Mouse (Mus musculus) stomach, embryonic 14.5 days (tissue): ENCODE results near the gene Tcn2. TPM values are rescaled to one million over a fixed set of nuclear protein-coding genes. Genes with fewer than 3 reads are reported as not detected.

Source experiments
- ATAC-seq: fragments of 200-750 bp; cut with Nextera tagmentation; 2 replicates; pipeline ENCODE4 v1.8.0; 2017; ENCODE audit warnings: low read depth, moderate TSS enrichment; ENCODE audit not compliant: insufficient number of reproducible peaks, insufficient read depth, low FRiP score
- H3K27ac ChIP-seq: fragments of 300-500 bp; sonication (generic); 2 replicates; pipeline ENCODE4 v1.5.1; 2014; ENCODE audit warnings: mild to moderate bottlenecking, low read length, moderate library complexity, mixed read lengths
- H3K27me3 ChIP-seq: fragments of 300-500 bp; sonication (generic); 2 replicates; pipeline ENCODE4 v1.6.1; 2014; ENCODE audit warnings: low read length, control low read depth, mixed read lengths; ENCODE audit not compliant: control insufficient read depth, insufficient read depth
- H3K36me3 ChIP-seq: fragments of 300-500 bp; sonication (generic); 2 replicates; pipeline ENCODE4 v1.6.1; 2014; ENCODE audit warnings: mild to moderate bottlenecking, control low read depth, low read length, moderate library complexity, mixed read lengths; ENCODE audit not compliant: control insufficient read depth, insufficient read depth
- H3K4me1 ChIP-seq: fragments of 300-500 bp; sonication (generic); 2 replicates; pipeline ENCODE4 v1.6.1; 2014; ENCODE audit warnings: low read length, control low read depth, mixed read lengths; ENCODE audit not compliant: control insufficient read depth, insufficient read depth
- H3K4me2 ChIP-seq: fragments of 300-500 bp; sonication (generic); replicated peaks from 2 replicates; pipeline ENCODE4 v1.6.1; 2014; ENCODE audit warnings: low read depth, low read length, control low read depth
- H3K4me3 ChIP-seq: fragments of 300-500 bp; sonication (generic); 2 replicates; pipeline ENCODE4 v1.5.1; 2014; ENCODE audit warnings: low read depth, low read length, control low read depth
- H3K9ac ChIP-seq: fragments of 300-500 bp; sonication (generic); replicated peaks from 2 replicates; pipeline ENCODE4 v1.6.1; 2014; ENCODE audit warnings: low read depth, mild to moderate bottlenecking, control low read depth, low read length, moderate library complexity, mixed read lengths
- H3K9me3 ChIP-seq: fragments of 300-500 bp; sonication (generic); 2 replicates; pipeline ENCODE4 v1.6.1; 2016; ENCODE audit warnings: low read depth, low read length, control low read depth; ENCODE audit not compliant: control insufficient read depth
- WGBS: fragments of 180-500 bp; shearing (Covaris S2); extraction: QIAGEN DNeasy Blood & Tissue Kit; methylation state at CpG from one replicate; pipeline ENCODE4 v1.1.7; 2014; 5-methylcytosine and 5-hydroxymethylcytosine counted together
- polyA plus RNA-seq: library from polyadenylated mRNA; unstranded; fragments of >200 nt; fragmentation: Nextera tagmentation; extraction: Ambion mirVana; gene quantifications from 2 replicates; pipeline ENCODE4 v1.2.1, GENCODE M21; 2014

The Tcn2 gene
- polyA plus RNA-seq, 1 experiment from 2014 or later, result 38.9 TPM

- Histone ChIP-seq H3K36me3 (no peaks in the 10 kb centered on the region), H3K4me3 (no peak overlapping the region), H3K27me3 (no peaks in the 10 kb centered on the region), H3K27ac (no peak overlapping the region), H3K4me1 (no peaks in the 10 kb centered on the region), H3K9me3 (no peaks in the 10 kb centered on the region), H3K9ac (no peak overlapping the region), H3K4me2 (no peak overlapping the region)
- WGBS, result 70% methylated on average over 7 of the region's 7 CpGs
- no peak for ATAC-seq
Measured at GRCm38 (mm10) chr11:3878660-3879059, 53.3 kb downstream of the Tcn2 start.

GRCm38 (mm10) chr11:3876419-3876818, 55.5 kb downstream of the Tcn2 start:
- Histone ChIP-seq H3K36me3 (no peaks in the 10 kb centered on the region), H3K27me3 (no peaks in the 10 kb centered on the region), H3K27ac (no peak overlapping the region), H3K9me3 (no peaks in the 10 kb centered on the region), H3K4me2 (no peak overlapping the region), H3K4me1 (no peaks in the 10 kb centered on the region), H3K9ac (no peak overlapping the region), H3K4me3 (no peak overlapping the region)
- ATAC-seq, result no peak
- WGBS, result 77% methylated on average over 6 of the region's 6 CpGs

Other genes starting within 250 kb of the Tcn2 start
- gene Osbp2, start 68.3 kb downstream of the Tcn2 start, polyA plus RNA-seq, result 0.39 and 0.69 TPM in 2 replicates
- gene 4921536K21Rik, start 37.1 kb downstream of the Tcn2 start, polyA plus RNA-seq, result 0.12 and 0.13 TPM in 2 replicates
- 12.3 and 13.2 TPM in 2 replicates for gene Dusp18, start 36.9 kb downstream of the Tcn2 start, polyA plus RNA-seq
- 3.7 and 4.1 TPM in 2 replicates for gene Slc35e4, start 17.5 kb downstream of the Tcn2 start, polyA plus RNA-seq
- gene Pes1, start 31.8 kb upstream of the Tcn2 start, polyA plus RNA-seq, result 62.0 and 64.9 TPM in 2 replicates
- 0.22 and 0.29 TPM in 2 replicates for gene 4930556J24Rik, start 44.6 kb upstream of the Tcn2 start, polyA plus RNA-seq
- gene Gal3st1, start 51.5 kb upstream of the Tcn2 start, polyA plus RNA-seq, result 13.1 and 15.3 TPM in 2 replicates
- gene Sec14l4, start 99.3 kb upstream of the Tcn2 start, polyA plus RNA-seq, result 0.51 and 0.76 TPM in 2 replicates
- gene Sec14l3, start 132.7 kb upstream of the Tcn2 start, polyA plus RNA-seq, result not detected in 2 replicates
- gene Mtfp1, start 163.3 kb upstream of the Tcn2 start, polyA plus RNA-seq, result 14.5 and 15.5 TPM in 2 replicates
- 1.4 and 1.7 TPM in 2 replicates for gene Sec14l2, start 191.3 kb upstream of the Tcn2 start, polyA plus RNA-seq
- 32.3 and 32.7 TPM in 2 replicates for gene Rnf215, start 203.0 kb upstream of the Tcn2 start, polyA plus RNA-seq
- 4.4 and 5.7 TPM in 2 replicates for gene Ccdc157, start 228.1 kb upstream of the Tcn2 start, polyA plus RNA-seq
- gene Sf3a1, start 228.2 kb upstream of the Tcn2 start, polyA plus RNA-seq, result 55.3 and 59.2 TPM in 2 replicates